Mouse (Mus musculus) liver, embryonic 14.5 days (tissue): ENCODE results near the gene Mdm4. TPM values are rescaled to one million over a fixed set of nuclear protein-coding genes. Genes with fewer than 3 reads are reported as not detected.
"Not testable (repeated sequence)": the region's sequence is repeated elsewhere in the genome, so short reads cannot be mapped to it uniquely, and the experiment has no call there.

Source experiments
- ATAC-seq: fragments of 200-750 bp; cut with Nextera tagmentation; 2 replicates; pipeline ENCODE4 v1.8.0; 2017; ENCODE audit warnings: moderate number of reproducible peaks, mild to moderate bottlenecking, moderate library complexity; ENCODE audit not compliant: insufficient read depth
- DNase-seq, 3 experiments: peaks; one replicate each; pipeline ENCODE4 v3.0.0-alpha.2; 2012 to 2013; ENCODE audit warnings: low read depth in 3 of 3, low spot score in 3 of 3
- H3K27ac ChIP-seq: fragments of 300-500 bp; sonication (generic); 2 replicates; pipeline ENCODE4 v1.5.1; 2014; ENCODE audit warnings: moderate library complexity, mild to moderate bottlenecking, control low read depth, inconsistent platforms
- H3K27me3 ChIP-seq: fragments of 300-500 bp; sonication (generic); 2 replicates; pipeline ENCODE4 v1.6.1; 2014; ENCODE audit warnings: mild to moderate bottlenecking, low read length, moderate library complexity; ENCODE audit not compliant: control insufficient read depth, insufficient read depth
- H3K36me3 ChIP-seq: fragments of 300-500 bp; sonication (generic); replicated peaks from 2 replicates; pipeline ENCODE4 v1.6.1; 2014; ENCODE audit warnings: low read depth; ENCODE audit not compliant: control insufficient read depth, insufficient read depth
- H3K4me1 ChIP-seq, 2 experiments: fragments of 200-500 bp in 1 of 2; fragments of 300-500 bp in 1 of 2; sonication (generic) in 1 of 2; replicated peaks; 2 replicates each; pipeline ENCODE4 v1.6.1; 2012 to 2014; ENCODE audit warnings: antibody characterized with exemption in 1 of 2, inconsistent platforms in 1 of 2, low read length in 1 of 2; ENCODE audit not compliant: control insufficient read depth in 2 of 2, insufficient read depth in 2 of 2
- H3K4me2 ChIP-seq: fragments of 300-500 bp; sonication (generic); 2 replicates; pipeline ENCODE4 v1.6.1; 2014; ENCODE audit warnings: low read depth, mild to moderate bottlenecking, control low read depth, moderate library complexity
- H3K4me3 ChIP-seq, 2 experiments: fragments of 200-500 bp in 1 of 2; fragments of 300-500 bp in 1 of 2; sonication (generic) in 1 of 2; 2 replicates each; pipeline ENCODE4 v1.5.1; 2012 to 2014; ENCODE audit warnings: low read depth in 2 of 2, low read length in 2 of 2, mild to moderate bottlenecking in 2 of 2, control low read depth in 1 of 2, inconsistent platforms in 1 of 2, moderate library complexity in 1 of 2; ENCODE audit not compliant: insufficient read depth in 1 of 2
- H3K9ac ChIP-seq: fragments of 300-500 bp; sonication (generic); replicated peaks from 2 replicates; pipeline ENCODE4 v1.6.1; 2014; ENCODE audit warnings: mild to moderate bottlenecking, control low read depth, moderate library complexity
- H3K9me3 ChIP-seq: fragments of 300-500 bp; sonication (generic); 2 replicates; pipeline ENCODE4 v1.6.1; 2016; ENCODE audit warnings: low read length, mixed read lengths; ENCODE audit not compliant: control insufficient read depth
- CTCF ChIP-seq: IDR thresholded peaks from 2 replicates; pipeline ENCODE4 v1.5.1; 2016; ENCODE audit warnings: antibody characterized with exemption, low read depth, control low read depth
- EP300 ChIP-seq: IDR thresholded peaks from 2 replicates; pipeline ENCODE4 v1.6.1; 2016; ENCODE audit warnings: antibody characterized with exemption, low read depth
- WGBS: fragments of 180-500 bp; shearing (Covaris S2); extraction: QIAGEN DNeasy Blood & Tissue Kit; methylation state at CpG from one replicate; pipeline ENCODE4 v1.1.7; 2014; ENCODE audit not compliant: insufficient replicate concordance; 5-methylcytosine and 5-hydroxymethylcytosine counted together
- polyA plus RNA-seq, 2 experiments: library from polyadenylated mRNA; depleted of rRNA in 1 of 2; stranded (reverse) in 1 of 2; unstranded in 1 of 2; fragments of >200 nt; fragmentation: Nextera tagmentation in 1 of 2; extraction: Ambion mirVana in 1 of 2; gene quantifications; 2 replicates each; pipeline versions ENCODE4 v1.2.1 to v1.2.3; 2012 to 2014

Mdm4 gene
- polyA plus RNA-seq, 2 experiments, result 11.6 to 25.9 TPM

DNA sequence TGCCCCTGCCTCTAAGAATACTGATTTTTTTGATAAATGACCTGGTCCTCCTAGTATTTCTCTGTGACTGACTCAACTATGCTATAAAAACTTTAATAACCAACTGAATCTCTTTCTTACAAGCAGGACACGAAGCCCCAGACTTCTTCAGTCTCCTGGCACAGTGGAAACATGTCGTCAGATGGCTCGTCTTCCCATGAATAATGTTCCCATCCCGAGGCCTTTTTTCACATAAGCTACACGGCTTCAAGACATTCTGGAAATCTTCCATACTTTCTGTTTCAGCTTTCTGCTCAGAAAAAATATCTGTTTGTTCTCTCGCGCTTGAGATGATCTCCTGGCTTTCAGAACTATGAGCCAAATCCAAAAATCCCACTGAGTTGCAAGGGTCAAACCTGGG lies 38.8 kb downstream of the Mdm4 start:
- TF ChIP-seq EP300 (no peak), CTCF (no peak)
- no peaks in the 10 kb centered on the region for H3K27me3 ChIP-seq
- no peak for DNase-seq
- no peak for ATAC-seq
- WGBS, result 88% methylated on average over 7 of the region's 7 CpGs
- H3K27ac ChIP-seq, result no peak overlapping the region
- no peak overlapping the region for H3K4me2 ChIP-seq
- no peaks in the 10 kb centered on the region for H3K9me3 ChIP-seq
- H3K4me1 ChIP-seq, result no peaks in the 10 kb centered on the region
- peaks cover 62% of the 10 kb centered on the region for H3K36me3 ChIP-seq
- H3K9ac ChIP-seq, result no peak overlapping the region
- no peak overlapping the region for H3K4me3 ChIP-seq

DNA sequence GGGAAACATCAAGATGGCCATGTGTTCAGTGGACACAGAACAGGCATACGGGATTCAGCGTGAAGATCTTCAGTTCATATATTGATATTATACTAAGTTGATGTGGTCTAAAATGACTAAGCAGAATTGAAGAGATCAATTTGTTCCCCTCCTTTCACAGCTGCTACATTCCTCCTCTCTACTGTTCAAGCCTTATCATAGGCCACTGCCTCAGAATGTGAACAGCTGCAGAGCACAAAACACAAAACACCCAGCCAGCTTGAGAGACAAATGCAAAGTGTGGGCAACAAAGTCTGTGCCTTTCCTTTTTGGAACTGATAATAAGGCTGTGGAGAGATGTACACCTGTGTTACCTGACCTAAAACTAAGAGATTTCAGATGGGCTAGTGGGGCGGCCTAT lies 39.6 kb downstream of the Mdm4 start:
- H3K27me3 ChIP-seq, result no peaks in the 10 kb centered on the region
- ATAC-seq, result no peak
- H3K36me3 ChIP-seq, result peaks cover 56% of the 10 kb centered on the region
- H3K4me1 ChIP-seq, result no peaks in the 10 kb centered on the region
- TF ChIP-seq CTCF (no peak), EP300 (no peak)
- no peaks in the 10 kb centered on the region for H3K9me3 ChIP-seq
- WGBS, result 89% methylated on average over 3 of the region's 3 CpGs
- H3K4me3 ChIP-seq, result no peak overlapping the region
- H3K27ac ChIP-seq, result no peak overlapping the region
- no peak overlapping the region for H3K4me2 ChIP-seq
- no peak for DNase-seq
- no peak overlapping the region for H3K9ac ChIP-seq

DNA sequence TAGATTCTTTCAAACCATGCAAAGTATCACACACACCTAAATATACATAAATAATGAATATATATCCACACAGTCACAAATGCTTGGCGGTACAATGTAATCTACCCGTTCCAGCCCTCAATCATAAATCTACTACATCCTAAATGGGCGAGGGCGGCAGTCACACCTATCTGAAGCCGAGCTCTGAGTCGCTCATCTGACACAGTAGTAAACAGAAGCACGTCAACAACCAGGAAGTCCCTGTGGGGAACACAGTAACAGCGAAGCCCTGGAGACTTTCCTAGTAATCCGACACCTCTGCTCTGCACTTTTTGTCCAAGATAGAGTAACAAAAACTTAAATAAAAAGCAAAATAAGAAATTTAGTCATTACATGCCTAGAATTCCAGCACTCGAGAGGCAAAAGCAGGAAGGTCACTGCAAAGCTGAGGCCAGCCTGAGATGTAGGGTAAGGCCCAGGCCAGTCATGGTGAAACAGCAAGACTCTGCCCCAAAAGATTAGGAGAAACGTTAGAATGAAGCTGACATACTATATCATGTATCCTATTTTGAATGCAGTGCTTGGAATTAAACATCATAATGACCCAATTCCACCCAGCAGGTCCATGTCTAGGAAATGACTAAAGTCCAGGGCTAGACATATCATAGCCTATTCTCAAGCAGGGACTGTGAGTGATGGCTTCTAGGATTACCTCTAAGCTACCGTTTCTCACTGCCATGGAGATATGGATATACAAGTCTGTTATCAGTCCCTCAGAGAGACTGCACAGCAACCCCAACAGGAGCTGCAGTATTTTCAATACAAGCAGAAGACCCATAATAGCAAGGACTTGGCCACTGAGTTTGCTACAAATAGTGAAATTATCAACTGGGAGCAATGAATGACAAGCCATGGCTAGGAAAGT lies 41.6 kb downstream of the Mdm4 start:
- H3K9ac ChIP-seq, H3K4me2 ChIP-seq, H3K4me3 ChIP-seq, H3K4me1 ChIP-seq, H3K27me3 ChIP-seq, H3K27ac ChIP-seq, H3K9me3 ChIP-seq, ATAC-seq, DNase-seq: not testable (repeated sequence)
- WGBS, result 58% methylated on average over 12 of the region's 12 CpGs
- peaks cover 50% of the 10 kb centered on the region for H3K36me3 ChIP-seq

DNA sequence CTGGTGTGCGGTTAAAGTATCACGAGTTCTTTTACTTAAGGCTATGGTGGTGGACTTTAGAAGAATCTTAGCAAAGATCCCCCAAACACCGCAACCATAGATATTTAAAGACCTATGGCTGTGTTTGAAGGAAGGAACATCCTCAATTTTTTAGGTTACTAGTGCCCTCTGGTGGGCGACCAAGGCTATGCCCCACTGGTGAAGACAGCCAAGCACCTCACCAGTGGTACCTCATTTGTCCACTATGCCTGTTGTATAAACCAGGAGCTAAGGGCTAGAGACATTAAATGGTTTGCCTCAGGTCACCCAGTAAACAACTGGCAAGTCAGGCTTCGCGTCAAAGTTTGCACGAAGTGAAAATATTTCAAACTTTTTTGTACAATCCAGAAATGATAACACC lies 47.6 kb downstream of the Mdm4 start:
- DNase-seq (peak; percentile 4 to 24 (median 7)), ATAC-seq (no peak)
- H3K9ac ChIP-seq, result no peak overlapping the region
- no peak overlapping the region for H3K4me3 ChIP-seq
- no peak for TF ChIP-seq EP300
- TF ChIP-seq CTCF, result peak; percentile 63
- peaks cover 18% of the 10 kb centered on the region for H3K36me3 ChIP-seq
- no peak overlapping the region for H3K4me2 ChIP-seq
- WGBS, result 65% methylated on average over 7 of the region's 7 CpGs
- H3K9me3 ChIP-seq, result no peaks in the 10 kb centered on the region
- no peak overlapping the region for H3K27ac ChIP-seq
- no peaks in the 10 kb centered on the region for H3K27me3 ChIP-seq
- no peaks in the 10 kb centered on the region for H3K4me1 ChIP-seq

DNA sequence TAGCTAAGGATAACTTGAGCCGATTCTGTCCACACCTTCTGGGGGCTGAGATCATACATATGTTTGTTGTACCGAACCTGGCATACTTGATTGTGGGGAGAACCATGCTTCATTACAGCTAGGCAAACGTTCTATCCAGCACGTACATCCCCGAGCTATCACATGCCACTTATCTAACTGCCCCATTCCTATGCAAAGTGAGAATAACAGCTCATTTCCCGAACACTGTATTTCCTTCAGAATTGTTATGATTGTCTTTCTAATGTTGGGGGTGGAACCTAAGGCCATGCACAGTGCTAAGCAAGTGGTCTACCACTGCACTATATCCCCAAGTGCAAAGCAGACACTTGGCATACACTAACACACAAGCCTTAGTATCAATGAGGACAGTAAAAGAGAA lies 49.1 kb downstream of the Mdm4 start:
- 71% methylated on average over 6 of the region's 6 CpGs for WGBS
- Histone ChIP-seq H3K4me2 (no peak overlapping the region), H3K27me3 (no peaks in the 10 kb centered on the region), H3K9me3 (no peaks in the 10 kb centered on the region), H3K36me3 (peaks cover 13% of the 10 kb centered on the region), H3K27ac (no peak overlapping the region), H3K9ac (no peak overlapping the region), H3K4me1 (no peaks in the 10 kb centered on the region), H3K4me3 (no peak overlapping the region)
- no peak for ATAC-seq
- DNase-seq, result no peak
- no peak for TF ChIP-seq CTCF
- TF ChIP-seq EP300, result no peak
